Mouse (Mus musculus): ENCODE data around the gene Cenpa. TPM values are rescaled to one million over a fixed set of nuclear protein-coding genes. Genes with fewer than 3 reads are reported as not detected.

Gene Cenpa
- polyA plus RNA-seq, 1 experiment: 185 TPM

GRCm38 (mm10) chr5:30655042-30655441 is 11.5 kb upstream of the Cenpa start:
- H3K79me3 ChIP-seq (ENCODE audit: low read depth): peaks cover 5% of the 10 kb centered on the region
- peaks cover 27% of the 10 kb centered on the region for H3K79me2 ChIP-seq (ENCODE audit: control insufficient read depth, insufficient read depth)
- no peak overlapping the region for H3K4me3 ChIP-seq (ENCODE audit: insufficient read depth, poor library complexity, severe bottlenecking)
- H3K27me3 ChIP-seq (ENCODE audit: control insufficient read depth, insufficient read depth, insufficient read length): no peaks in the 10 kb centered on the region
- H3ac ChIP-seq (ENCODE audit: control insufficient read depth, insufficient read length, low read depth): no peak overlapping the region
- peaks cover 12% of the 10 kb centered on the region for H3K36me3 ChIP-seq (ENCODE audit: control insufficient read depth, insufficient read depth)
- TF ChIP-seq MAX (IDR thresholded peaks at IDR 0.05): no peak
- TF ChIP-seq MYOG (IDR thresholded peaks at IDR 0.05; ENCODE audit: control insufficient read depth, extremely low read depth, insufficient read length): no peak
- TF ChIP-seq CTCF (IDR thresholded peaks at IDR 0.05; ENCODE audit: control insufficient read depth, insufficient read depth, insufficient read length): no peak
- TF ChIP-seq USF1 (IDR thresholded peaks at IDR 0.05; ENCODE audit: low read depth): no peak
- TF ChIP-seq FOSL1 (IDR thresholded peaks at IDR 0.05; ENCODE audit: insufficient read depth, low read length, poor library complexity, severe bottlenecking): no peak
- no peak for TF ChIP-seq CEBPB (IDR thresholded peaks at IDR 0.05; ENCODE audit: low read depth)
- TF ChIP-seq MYOD1 (IDR thresholded peaks at IDR 0.05; ENCODE audit: control insufficient read depth, insufficient read length, low read depth): no peak

- Histone ChIP-seq H3K36me3 (ENCODE audit: control insufficient read depth, insufficient read depth) (peaks cover 12% of the 10 kb centered on the region), H3ac (ENCODE audit: control insufficient read depth, insufficient read length, low read depth) (no peak overlapping the region), H3K27me3 (ENCODE audit: control insufficient read depth, insufficient read depth, insufficient read length) (no peaks in the 10 kb centered on the region), H3K79me3 (ENCODE audit: low read depth) (peaks cover 5% of the 10 kb centered on the region), H3K4me3 (ENCODE audit: insufficient read depth, poor library complexity, severe bottlenecking) (no peak overlapping the region), H3K79me2 (ENCODE audit: control insufficient read depth, insufficient read depth) (peaks cover 22% of the 10 kb centered on the region)
- TF ChIP-seq CEBPB (IDR thresholded peaks at IDR 0.05; ENCODE audit: low read depth): no peak
- no peak for TF ChIP-seq MAX (IDR thresholded peaks at IDR 0.05)
- TF ChIP-seq CTCF (IDR thresholded peaks at IDR 0.05; ENCODE audit: control insufficient read depth, insufficient read depth, insufficient read length): no peak
- TF ChIP-seq MYOD1 (IDR thresholded peaks at IDR 0.05; ENCODE audit: control insufficient read depth, insufficient read length, low read depth): no peak
- no peak for TF ChIP-seq MYOG (IDR thresholded peaks at IDR 0.05; ENCODE audit: control insufficient read depth, extremely low read depth, insufficient read length)
- no peak for TF ChIP-seq FOSL1 (IDR thresholded peaks at IDR 0.05; ENCODE audit: insufficient read depth, low read length, poor library complexity, severe bottlenecking)
- no peak for TF ChIP-seq USF1 (IDR thresholded peaks at IDR 0.05; ENCODE audit: low read depth)
These were observed 10.9 kb upstream of the Cenpa start for GRCm38 (mm10) chr5:30655526-30656195.

- Histone ChIP-seq H3ac (ENCODE audit: control insufficient read depth, insufficient read length, low read depth) (no peak overlapping the region), H3K79me3 (ENCODE audit: low read depth) (no peaks in the 10 kb centered on the region), H3K36me3 (ENCODE audit: control insufficient read depth, insufficient read depth) (no peaks in the 10 kb centered on the region), H3K4me3 (ENCODE audit: insufficient read depth, poor library complexity, severe bottlenecking) (no peak overlapping the region), H3K27me3 (ENCODE audit: control insufficient read depth, insufficient read depth, insufficient read length) (no peaks in the 10 kb centered on the region), H3K79me2 (ENCODE audit: control insufficient read depth, insufficient read depth) (no peaks in the 10 kb centered on the region)
- TF ChIP-seq MAX (IDR thresholded peaks at IDR 0.05) (no peak), CTCF (IDR thresholded peaks at IDR 0.05; ENCODE audit: control insufficient read depth, insufficient read depth, insufficient read length) (no peak), CEBPB (IDR thresholded peaks at IDR 0.05; ENCODE audit: low read depth) (no peak), USF1 (IDR thresholded peaks at IDR 0.05; ENCODE audit: low read depth) (no peak), FOSL1 (IDR thresholded peaks at IDR 0.05; ENCODE audit: insufficient read depth, low read length, poor library complexity, severe bottlenecking) (no peak), MYOG (IDR thresholded peaks at IDR 0.05; ENCODE audit: control insufficient read depth, extremely low read depth, insufficient read length) (no peak), MYOD1 (IDR thresholded peaks at IDR 0.05; ENCODE audit: control insufficient read depth, insufficient read length, low read depth) (no peak)
These were observed 7.5 kb upstream of the Cenpa start for GRCm38 (mm10) chr5:30659042-30659441.

- no peak overlapping the region for H3K4me3 ChIP-seq (ENCODE audit: insufficient read depth, poor library complexity, severe bottlenecking)
- no peaks in the 10 kb centered on the region for H3K79me3 ChIP-seq (ENCODE audit: low read depth)
- no peaks in the 10 kb centered on the region for H3K27me3 ChIP-seq (ENCODE audit: control insufficient read depth, insufficient read depth, insufficient read length)
- no peaks in the 10 kb centered on the region for H3K79me2 ChIP-seq (ENCODE audit: control insufficient read depth, insufficient read depth)
- no peak for TF ChIP-seq MAX (IDR thresholded peaks at IDR 0.05)
- TF ChIP-seq MYOG (IDR thresholded peaks at IDR 0.05; ENCODE audit: control insufficient read depth, extremely low read depth, insufficient read length): no peak
- TF ChIP-seq CEBPB (IDR thresholded peaks at IDR 0.05; ENCODE audit: low read depth): no peak
- TF ChIP-seq USF1 (IDR thresholded peaks at IDR 0.05; ENCODE audit: low read depth): no peak
- no peak for TF ChIP-seq FOSL1 (IDR thresholded peaks at IDR 0.05; ENCODE audit: insufficient read depth, low read length, poor library complexity, severe bottlenecking)
- no peak for TF ChIP-seq MYOD1 (IDR thresholded peaks at IDR 0.05; ENCODE audit: control insufficient read depth, insufficient read length, low read depth)
- no peak for TF ChIP-seq CTCF (IDR thresholded peaks at IDR 0.05; ENCODE audit: control insufficient read depth, insufficient read depth, insufficient read length)
- no peak overlapping the region for H3ac ChIP-seq (ENCODE audit: control insufficient read depth, insufficient read length, low read depth)
- H3K36me3 ChIP-seq (ENCODE audit: control insufficient read depth, insufficient read depth): no peaks in the 10 kb centered on the region
These were observed 6.3 kb upstream of the Cenpa start for GRCm38 (mm10) chr5:30660278-30660677.

- Histone ChIP-seq H3K27me3 (ENCODE audit: control insufficient read depth, insufficient read depth, insufficient read length) (no peaks in the 10 kb centered on the region), H3K36me3 (ENCODE audit: control insufficient read depth, insufficient read depth) (no peaks in the 10 kb centered on the region), H3K79me2 (ENCODE audit: control insufficient read depth, insufficient read depth) (no peaks in the 10 kb centered on the region), H3K4me3 (ENCODE audit: insufficient read depth, poor library complexity, severe bottlenecking) (no peak overlapping the region), H3K79me3 (ENCODE audit: low read depth) (no peaks in the 10 kb centered on the region), H3ac (ENCODE audit: control insufficient read depth, insufficient read length, low read depth) (no peak overlapping the region)
- TF ChIP-seq CEBPB (IDR thresholded peaks at IDR 0.05; ENCODE audit: low read depth) (no peak), MYOG (IDR thresholded peaks at IDR 0.05; ENCODE audit: control insufficient read depth, extremely low read depth, insufficient read length) (no peak), MAX (IDR thresholded peaks at IDR 0.05) (no peak), CTCF (IDR thresholded peaks at IDR 0.05; ENCODE audit: control insufficient read depth, insufficient read depth, insufficient read length) (no peak), FOSL1 (IDR thresholded peaks at IDR 0.05; ENCODE audit: insufficient read depth, low read length, poor library complexity, severe bottlenecking) (no peak), MYOD1 (IDR thresholded peaks at IDR 0.05; ENCODE audit: control insufficient read depth, insufficient read length, low read depth) (no peak), USF1 (IDR thresholded peaks at IDR 0.05; ENCODE audit: low read depth) (no peak)
These were observed 5.8 kb upstream of the Cenpa start for GRCm38 (mm10) chr5:30660813-30661212.
